Mouse (Mus musculus): ENCODE results near the gene Fbxl19. TPM values are rescaled to one million over a fixed set of nuclear protein-coding genes. Genes with fewer than 3 reads are reported as not detected.

The Fbxl19 gene
- polyA plus RNA-seq, 1 experiment = 171 TPM

GRCm38 (mm10) chr7:127753158-127753557 is 8.8 kb downstream of the Fbxl19 start:
- DNase-seq (ENCODE audit: low read depth) = no peak
- TF ChIP-seq CTCF (IDR thresholded peaks at IDR 0.05; ENCODE audit: borderline replicate concordance, extremely low read depth, insufficient read depth, insufficient read length) (no peak), POLR2A (IDR thresholded peaks at IDR 0.05; ENCODE audit: borderline replicate concordance, extremely low read depth, insufficient read depth, insufficient read length, poor library complexity, severe bottlenecking) (no peak)

GRCm38 (mm10) chr7:127753741-127754140 is 9.4 kb downstream of the Fbxl19 start:
- no peak for DNase-seq (ENCODE audit: low read depth)
- no peak for TF ChIP-seq CTCF (IDR thresholded peaks at IDR 0.05; ENCODE audit: borderline replicate concordance, extremely low read depth, insufficient read depth, insufficient read length)
- no peak for TF ChIP-seq POLR2A (IDR thresholded peaks at IDR 0.05; ENCODE audit: borderline replicate concordance, extremely low read depth, insufficient read depth, insufficient read length, poor library complexity, severe bottlenecking)

- TF ChIP-seq CTCF (IDR thresholded peaks at IDR 0.05; ENCODE audit: borderline replicate concordance, extremely low read depth, insufficient read depth, insufficient read length) (no peak), POLR2A (IDR thresholded peaks at IDR 0.05; ENCODE audit: borderline replicate concordance, extremely low read depth, insufficient read depth, insufficient read length, poor library complexity, severe bottlenecking) (no peak)
- no peak for DNase-seq (ENCODE audit: low read depth)
Observed at GRCm38 (mm10) chr7:127759716-127760115, 15.4 kb downstream of the Fbxl19 start.

- TF ChIP-seq CTCF (IDR thresholded peaks at IDR 0.05; ENCODE audit: borderline replicate concordance, extremely low read depth, insufficient read depth, insufficient read length) (no peak), POLR2A (IDR thresholded peaks at IDR 0.05; ENCODE audit: borderline replicate concordance, extremely low read depth, insufficient read depth, insufficient read length, poor library complexity, severe bottlenecking) (no peak)
- no peak for DNase-seq (ENCODE audit: low read depth)
Observed at GRCm38 (mm10) chr7:127760478-127760877, 16.1 kb downstream of the Fbxl19 start.

GRCm38 (mm10) chr7:127761026-127761425 is 16.7 kb downstream of the Fbxl19 start:
- DNase-seq (ENCODE audit: low read depth) = peak; percentile 73
- peak; percentile 89 for TF ChIP-seq CTCF (IDR thresholded peaks at IDR 0.05; ENCODE audit: borderline replicate concordance, extremely low read depth, insufficient read depth, insufficient read length)
- no peak for TF ChIP-seq POLR2A (IDR thresholded peaks at IDR 0.05; ENCODE audit: borderline replicate concordance, extremely low read depth, insufficient read depth, insufficient read length, poor library complexity, severe bottlenecking)

GRCm38 (mm10) chr7:127763642-127764041 is 19.3 kb downstream of the Fbxl19 start:
- no peak for DNase-seq (ENCODE audit: low read depth)
- TF ChIP-seq CTCF (IDR thresholded peaks at IDR 0.05; ENCODE audit: borderline replicate concordance, extremely low read depth, insufficient read depth, insufficient read length) (no peak), POLR2A (IDR thresholded peaks at IDR 0.05; ENCODE audit: borderline replicate concordance, extremely low read depth, insufficient read depth, insufficient read length, poor library complexity, severe bottlenecking) (no peak)

GRCm38 (mm10) chr7:127765756-127766155 is 21.4 kb downstream of the Fbxl19 start:
- no peak for DNase-seq (ENCODE audit: low read depth)
- TF ChIP-seq CTCF (IDR thresholded peaks at IDR 0.05; ENCODE audit: borderline replicate concordance, extremely low read depth, insufficient read depth, insufficient read length) = no peak
- TF ChIP-seq POLR2A (IDR thresholded peaks at IDR 0.05; ENCODE audit: borderline replicate concordance, extremely low read depth, insufficient read depth, insufficient read length, poor library complexity, severe bottlenecking) = no peak

- DNase-seq (ENCODE audit: low read depth) = no peak
Observed at GRCm38 (mm10) chr7:127766851-127767609, 22.7 kb downstream of the Fbxl19 start.

GRCm38 (mm10) chr7:127767671-127768345 is 23.5 kb downstream of the Fbxl19 start:
- no peak for DNase-seq (ENCODE audit: low read depth)
- no peak for TF ChIP-seq CTCF (IDR thresholded peaks at IDR 0.05; ENCODE audit: borderline replicate concordance, extremely low read depth, insufficient read depth, insufficient read length)
- no peak for TF ChIP-seq POLR2A (IDR thresholded peaks at IDR 0.05; ENCODE audit: borderline replicate concordance, extremely low read depth, insufficient read depth, insufficient read length, poor library complexity, severe bottlenecking)

More at GRCm38 (mm10) chr7:127766851-127767609, 22.7 kb downstream of the Fbxl19 start:
- TF ChIP-seq POLR2A (IDR thresholded peaks at IDR 0.05; ENCODE audit: borderline replicate concordance, extremely low read depth, insufficient read depth, insufficient read length, poor library complexity, severe bottlenecking) = no peak
- TF ChIP-seq CTCF (IDR thresholded peaks at IDR 0.05; ENCODE audit: borderline replicate concordance, extremely low read depth, insufficient read depth, insufficient read length) = no peak

- TF ChIP-seq POLR2A (IDR thresholded peaks at IDR 0.05; ENCODE audit: borderline replicate concordance, extremely low read depth, insufficient read depth, insufficient read length, poor library complexity, severe bottlenecking) = no peak
- TF ChIP-seq CTCF (IDR thresholded peaks at IDR 0.05; ENCODE audit: borderline replicate concordance, extremely low read depth, insufficient read depth, insufficient read length) = 0 out of 2 replicates have a peak, but pooled peaks have one; percentile 4
- DNase-seq (ENCODE audit: low read depth) = no peak
Observed at GRCm38 (mm10) chr7:127768346-127768996, 24.1 kb downstream of the Fbxl19 start.

- TF ChIP-seq CTCF (IDR thresholded peaks at IDR 0.05; ENCODE audit: borderline replicate concordance, extremely low read depth, insufficient read depth, insufficient read length) = no peak
- DNase-seq (ENCODE audit: low read depth) = peak; percentile 98
Observed at GRCm38 (mm10) chr7:127768997-127769593, 24.8 kb downstream of the Fbxl19 start.
